Mouse (Mus musculus): ENCODE results near the gene Gas2l1.

GRCm38 (mm10) chr11:5061413-5062139 is 3.6 kb downstream of the Gas2l1 start:
- TF ChIP-seq CTCF (IDR thresholded peaks at IDR 0.05; ENCODE audit: insufficient read depth, low read length) (no peak), POLR2A (IDR thresholded peaks at IDR 0.05; ENCODE audit: borderline replicate concordance, extremely low read depth, low read depth, low read length) (no peak; the same call in 1 of the 2 replicates)
